Mouse (Mus musculus): ENCODE data around the gene Adtrp. TPM values are rescaled to one million over a fixed set of nuclear protein-coding genes. Genes with fewer than 3 reads are reported as not detected.

Gene Adtrp
- polyA plus RNA-seq, 1 experiment from 2014 or later, result not detected

DNA sequence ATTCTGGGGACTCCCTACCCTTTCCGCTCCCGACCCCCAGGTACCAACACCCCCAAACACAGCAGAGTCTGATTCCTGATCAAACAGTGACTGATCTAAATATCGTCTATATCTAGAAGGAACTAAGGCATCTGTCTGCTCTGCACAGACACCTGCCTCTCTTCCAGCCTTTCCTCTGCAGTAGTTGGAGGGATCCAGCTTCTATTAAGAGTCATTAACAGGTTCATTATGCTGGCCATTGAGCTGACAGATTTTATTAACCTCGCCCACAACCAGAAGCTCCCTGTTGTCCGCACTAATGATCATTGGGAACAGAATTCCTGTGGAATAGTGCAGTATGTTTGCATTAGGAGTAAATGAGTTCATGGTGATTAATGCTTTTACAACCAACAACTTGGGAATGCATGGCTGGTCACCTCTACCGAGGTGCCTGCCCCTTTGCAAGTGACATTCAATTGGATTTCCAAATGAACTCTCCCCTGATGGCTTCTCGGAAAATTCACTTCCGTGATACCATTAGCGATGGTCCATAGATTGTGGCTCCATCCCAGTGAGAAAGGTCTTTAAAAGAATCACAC is 67.8 kb downstream of the Adtrp start:
- no peak overlapping the region for H3K9ac ChIP-seq (ENCODE audit: low read depth, low read length)
- no peak overlapping the region for H3K4me3 ChIP-seq (ENCODE audit: low read depth, low read length)
- H3K36me3 ChIP-seq (ENCODE audit: control insufficient read depth, insufficient read depth, low read length), result no peaks in the 10 kb centered on the region
- ATAC-seq, result no peak
- WGBS, result 78% methylated on average over 9 of the region's 9 CpGs
- H3K4me1 ChIP-seq (ENCODE audit: control insufficient read depth, insufficient read depth, low read length), result no peaks in the 10 kb centered on the region
- no peak overlapping the region for H3K4me2 ChIP-seq (ENCODE audit: low read length)
- H3K9me3 ChIP-seq (replicated peaks; ENCODE audit: control insufficient read depth, low read length, poor library complexity, severe bottlenecking), result no peaks in the 10 kb centered on the region
- no peak overlapping the region for H3K27ac ChIP-seq (ENCODE audit: low read length)
- no peaks in the 10 kb centered on the region for H3K27me3 ChIP-seq (ENCODE audit: control insufficient read depth, insufficient read depth, low read depth, low read length)

- H3K27me3 ChIP-seq (ENCODE audit: control insufficient read depth, insufficient read depth, low read depth, low read length), result no peaks in the 10 kb centered on the region
- H3K4me2 ChIP-seq (ENCODE audit: low read length), result no peak overlapping the region
- H3K9ac ChIP-seq (ENCODE audit: low read depth, low read length), result no peak overlapping the region
- no peak overlapping the region for H3K27ac ChIP-seq (ENCODE audit: low read length)
- no peak overlapping the region for H3K4me3 ChIP-seq (ENCODE audit: low read depth, low read length)
- H3K36me3 ChIP-seq (ENCODE audit: control insufficient read depth, insufficient read depth, low read length), result no peaks in the 10 kb centered on the region
- ATAC-seq, result no peak
- no peaks in the 10 kb centered on the region for H3K9me3 ChIP-seq (replicated peaks; ENCODE audit: control insufficient read depth, low read length, poor library complexity, severe bottlenecking)
- WGBS, result 90% methylated on average over 4 of the region's 4 CpGs
- H3K4me1 ChIP-seq (ENCODE audit: control insufficient read depth, insufficient read depth, low read length), result no peaks in the 10 kb centered on the region
These were observed 73.6 kb downstream of the Adtrp start for GRCm38 (mm10) chr13:41773812-41774376.

- no peak for ATAC-seq
- no peaks in the 10 kb centered on the region for H3K9me3 ChIP-seq (replicated peaks; ENCODE audit: control insufficient read depth, low read length, poor library complexity, severe bottlenecking)
- H3K4me3 ChIP-seq (ENCODE audit: low read depth, low read length), result no peak overlapping the region
- 44% methylated on average over 3 of the region's 3 CpGs for WGBS
- no peak overlapping the region for H3K4me2 ChIP-seq (ENCODE audit: low read length)
- no peak overlapping the region for H3K9ac ChIP-seq (ENCODE audit: low read depth, low read length)
- no peaks in the 10 kb centered on the region for H3K27me3 ChIP-seq (ENCODE audit: control insufficient read depth, insufficient read depth, low read depth, low read length)
- no peaks in the 10 kb centered on the region for H3K4me1 ChIP-seq (ENCODE audit: control insufficient read depth, insufficient read depth, low read length)
- H3K36me3 ChIP-seq (ENCODE audit: control insufficient read depth, insufficient read depth, low read length), result no peaks in the 10 kb centered on the region
- H3K27ac ChIP-seq (ENCODE audit: low read length), result no peak overlapping the region
These were observed 76.4 kb downstream of the Adtrp start for GRCm38 (mm10) chr13:41771061-41771460.

- no peaks in the 10 kb centered on the region for H3K36me3 ChIP-seq (ENCODE audit: control insufficient read depth, insufficient read depth, low read length)
- H3K4me3 ChIP-seq (ENCODE audit: low read depth, low read length), result no peak overlapping the region
- no peak overlapping the region for H3K4me2 ChIP-seq (ENCODE audit: low read length)
- no peak overlapping the region for H3K9ac ChIP-seq (ENCODE audit: low read depth, low read length)
- ATAC-seq, result no peak
- WGBS, result 97% methylated on average over 4 of the region's 4 CpGs
- no peaks in the 10 kb centered on the region for H3K4me1 ChIP-seq (ENCODE audit: control insufficient read depth, insufficient read depth, low read length)
- H3K27me3 ChIP-seq (ENCODE audit: control insufficient read depth, insufficient read depth, low read depth, low read length), result no peaks in the 10 kb centered on the region
- no peaks in the 10 kb centered on the region for H3K9me3 ChIP-seq (replicated peaks; ENCODE audit: control insufficient read depth, low read length, poor library complexity, severe bottlenecking)
- no peak overlapping the region for H3K27ac ChIP-seq (ENCODE audit: low read length)
These were observed 79.5 kb downstream of the Adtrp start for GRCm38 (mm10) chr13:41767941-41768340.

DNA sequence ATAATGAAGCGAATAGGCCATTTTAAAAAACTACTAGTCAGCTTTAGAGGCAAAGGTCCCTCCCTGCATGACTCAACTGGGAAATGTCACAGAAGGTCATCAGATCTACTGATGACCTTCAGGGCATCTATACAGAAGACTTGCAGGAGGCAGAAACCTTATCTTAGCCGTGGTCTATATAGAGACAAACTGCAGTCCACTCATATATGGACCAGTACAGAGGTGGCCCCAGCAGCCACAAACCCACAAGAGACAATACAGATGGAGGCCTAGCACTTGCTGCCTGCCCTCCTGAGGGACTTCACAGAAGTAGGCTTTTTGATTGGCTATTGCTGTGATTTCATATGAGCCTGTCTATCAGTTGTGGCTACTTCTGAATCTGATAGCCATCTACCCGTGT is 85.5 kb downstream of the Adtrp start:
- H3K4me1 ChIP-seq (ENCODE audit: control insufficient read depth, insufficient read depth, low read length), result peaks cover 12% of the 10 kb centered on the region
- ATAC-seq, result no peak
- H3K9me3 ChIP-seq (replicated peaks; ENCODE audit: control insufficient read depth, low read length, poor library complexity, severe bottlenecking), result no peaks in the 10 kb centered on the region
- no peak overlapping the region for H3K4me3 ChIP-seq (ENCODE audit: low read depth, low read length)
- H3K27ac ChIP-seq (ENCODE audit: low read length), result no peak overlapping the region
- no peaks in the 10 kb centered on the region for H3K36me3 ChIP-seq (ENCODE audit: control insufficient read depth, insufficient read depth, low read length)
- WGBS, result 92% methylated on average over 3 of the region's 3 CpGs
- no peak overlapping the region for H3K4me2 ChIP-seq (ENCODE audit: low read length)
- no peak overlapping the region for H3K9ac ChIP-seq (ENCODE audit: low read depth, low read length)
- H3K27me3 ChIP-seq (ENCODE audit: control insufficient read depth, insufficient read depth, low read depth, low read length), result no peaks in the 10 kb centered on the region

- peak overlapping the region; percentile 10; the same call in 1 of the 2 replicates for H3K9ac ChIP-seq (ENCODE audit: low read depth, low read length)
- 32% methylated on average over 10 of the region's 10 CpGs for WGBS
- no peak overlapping the region for H3K4me2 ChIP-seq (ENCODE audit: low read length)
- no peak overlapping the region for H3K4me3 ChIP-seq (ENCODE audit: low read depth, low read length)
- no peaks in the 10 kb centered on the region for H3K27me3 ChIP-seq (ENCODE audit: control insufficient read depth, insufficient read depth, low read depth, low read length)
- no peak for ATAC-seq
- H3K27ac ChIP-seq (ENCODE audit: low read length), result no peak overlapping the region
- no peaks in the 10 kb centered on the region for H3K36me3 ChIP-seq (ENCODE audit: control insufficient read depth, insufficient read depth, low read length)
- H3K9me3 ChIP-seq (replicated peaks; ENCODE audit: control insufficient read depth, low read length, poor library complexity, severe bottlenecking), result no peaks in the 10 kb centered on the region
- H3K4me1 ChIP-seq (ENCODE audit: control insufficient read depth, insufficient read depth, low read length), result peaks cover 12% of the 10 kb centered on the region
These were observed 87.0 kb downstream of the Adtrp start for GRCm38 (mm10) chr13:41760484-41760883.

DNA sequence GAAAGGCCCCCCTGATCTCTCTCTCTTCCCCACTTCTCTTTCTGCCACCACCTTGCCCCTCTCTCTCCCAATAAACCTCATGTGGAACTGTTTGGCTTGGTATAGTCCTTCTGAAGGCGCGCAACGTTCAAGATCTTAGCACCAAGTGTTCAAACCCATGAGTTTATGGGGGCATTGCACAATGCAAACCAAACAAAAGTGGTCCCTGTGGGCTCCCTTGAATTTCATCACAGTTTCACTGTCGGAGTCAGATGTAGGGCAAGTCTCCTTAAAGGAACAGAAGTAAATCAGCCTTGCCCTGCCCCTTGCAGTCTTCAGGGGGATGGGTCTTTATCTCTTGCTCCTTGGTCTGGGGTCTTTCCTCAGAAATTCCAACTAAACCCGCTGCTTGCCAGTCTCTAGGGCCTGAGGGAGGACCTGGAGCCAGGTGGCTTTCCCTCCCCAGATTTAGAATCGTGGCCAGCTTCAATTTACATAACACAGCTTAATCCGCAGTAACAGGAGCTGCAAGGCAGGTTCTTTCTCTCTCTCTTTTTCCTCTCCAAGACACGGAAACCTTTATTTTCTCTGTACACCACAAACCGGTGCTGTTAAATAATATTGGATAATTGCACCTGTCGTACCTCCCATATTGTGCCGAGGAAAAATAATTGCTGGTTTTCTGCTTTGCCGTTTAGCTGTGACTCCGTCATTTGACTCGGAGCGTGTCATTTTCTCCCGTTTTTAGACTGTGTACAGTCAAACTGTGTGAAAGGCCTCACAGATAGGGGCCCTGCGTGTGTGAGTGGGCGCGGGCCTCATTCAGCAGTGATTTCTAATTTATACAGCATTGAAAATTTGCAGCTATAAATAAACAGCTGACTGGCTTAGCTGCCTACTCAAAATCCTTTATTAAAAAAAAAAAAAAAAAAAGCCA is 88.7 kb downstream of the Adtrp start:
- H3K9me3 ChIP-seq (replicated peaks; ENCODE audit: control insufficient read depth, low read length, poor library complexity, severe bottlenecking), result no peaks in the 10 kb centered on the region
- peak overlapping the region; percentile 15; the same call in 1 of the 2 replicates for H3K4me2 ChIP-seq (ENCODE audit: low read length)
- ATAC-seq, result peak; percentile 70; the same call in 1 of the 2 replicates
- H3K27me3 ChIP-seq (ENCODE audit: control insufficient read depth, insufficient read depth, low read depth, low read length), result no peaks in the 10 kb centered on the region
- peaks cover 12% of the 10 kb centered on the region for H3K4me1 ChIP-seq (ENCODE audit: control insufficient read depth, insufficient read depth, low read length)
- 23% methylated on average over 19 of the region's 19 CpGs for WGBS
- peak overlapping the region; percentile 8; the same call in 1 of the 2 replicates for H3K27ac ChIP-seq (ENCODE audit: low read length)
- H3K9ac ChIP-seq (ENCODE audit: low read depth, low read length), result no peak overlapping the region
- H3K36me3 ChIP-seq (ENCODE audit: control insufficient read depth, insufficient read depth, low read length), result no peaks in the 10 kb centered on the region
- H3K4me3 ChIP-seq (ENCODE audit: low read depth, low read length), result no peak overlapping the region

GRCm38 (mm10) chr13:41753114-41753513 is 94.4 kb downstream of the Adtrp start:
- Histone ChIP-seq H3K9me3 (replicated peaks; ENCODE audit: control insufficient read depth, low read length, poor library complexity, severe bottlenecking) (no peaks in the 10 kb centered on the region), H3K4me2 (ENCODE audit: low read length) (no peak overlapping the region), H3K36me3 (ENCODE audit: control insufficient read depth, insufficient read depth, low read length) (no peaks in the 10 kb centered on the region), H3K27me3 (ENCODE audit: control insufficient read depth, insufficient read depth, low read depth, low read length) (no peaks in the 10 kb centered on the region), H3K27ac (ENCODE audit: low read length) (no peak overlapping the region), H3K4me3 (ENCODE audit: low read depth, low read length) (no peak overlapping the region), H3K9ac (ENCODE audit: low read depth, low read length) (no peak overlapping the region), H3K4me1 (ENCODE audit: control insufficient read depth, insufficient read depth, low read length) (no peaks in the 10 kb centered on the region)
- WGBS, result 84% methylated on average over 5 of the region's 5 CpGs
- ATAC-seq, result no peak

- Histone ChIP-seq H3K4me2 (ENCODE audit: low read length) (no peak overlapping the region), H3K9ac (ENCODE audit: low read depth, low read length) (no peak overlapping the region), H3K27me3 (ENCODE audit: control insufficient read depth, insufficient read depth, low read depth, low read length) (no peaks in the 10 kb centered on the region), H3K9me3 (replicated peaks; ENCODE audit: control insufficient read depth, low read length, poor library complexity, severe bottlenecking) (no peaks in the 10 kb centered on the region), H3K27ac (ENCODE audit: low read length) (no peak overlapping the region), H3K36me3 (ENCODE audit: control insufficient read depth, insufficient read depth, low read length) (no peaks in the 10 kb centered on the region), H3K4me3 (ENCODE audit: low read depth, low read length) (no peak overlapping the region), H3K4me1 (ENCODE audit: control insufficient read depth, insufficient read depth, low read length) (no peaks in the 10 kb centered on the region)
- WGBS, result 57% methylated on average over 5 of the region's 5 CpGs
- ATAC-seq, result no peak
These were observed 97.0 kb downstream of the Adtrp start for GRCm38 (mm10) chr13:41750481-41750880.
